Mouse (Mus musculus): ENCODE results near the gene Tspan3.

The Tspan3 gene

DNA sequence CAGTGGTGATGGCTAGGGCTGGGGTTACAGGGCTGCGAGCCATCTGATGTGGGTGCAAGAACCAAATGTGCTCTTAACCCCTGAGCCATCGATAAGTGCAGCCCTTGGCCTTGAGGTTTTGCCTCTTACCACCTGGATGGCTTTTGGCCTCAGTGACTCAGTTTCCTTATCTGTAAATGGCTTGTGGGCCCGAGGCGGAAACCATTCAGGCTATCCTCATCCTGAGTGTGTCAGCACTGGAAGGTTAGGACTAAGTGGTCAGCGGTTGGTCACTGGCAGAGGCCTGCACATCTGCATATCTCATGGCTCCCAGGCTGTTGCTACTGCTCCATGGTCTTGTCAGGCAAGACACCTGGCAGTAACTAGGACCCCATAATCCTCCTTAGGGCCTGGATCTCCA is 47.2 kb downstream of the Tspan3 start:
- in situ Hi-C loops (cut with MboI, MseI), result no loop called here

DNA sequence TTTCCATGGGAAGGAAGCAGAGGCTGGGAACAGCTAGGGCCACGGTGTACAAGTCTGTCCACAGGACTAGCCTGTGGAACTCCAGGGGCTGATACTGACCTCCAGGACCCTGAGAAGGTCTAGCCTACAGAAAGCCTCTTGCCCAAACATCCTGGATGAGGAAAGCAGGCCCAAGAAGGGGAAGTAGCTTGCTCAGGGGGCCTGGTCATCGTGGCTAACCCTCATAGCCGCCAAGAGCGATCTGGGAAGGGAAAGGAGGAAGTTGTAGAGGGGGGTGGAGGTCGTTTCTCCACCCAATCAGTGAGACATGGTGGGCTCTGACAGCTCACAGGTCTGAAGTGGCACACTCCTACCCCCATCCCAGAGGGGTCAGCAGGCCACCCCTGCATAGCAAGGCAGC is 57.1 kb downstream of the Tspan3 start:
- in situ Hi-C loops (cut with MboI, MseI), result no loop called here

DNA sequence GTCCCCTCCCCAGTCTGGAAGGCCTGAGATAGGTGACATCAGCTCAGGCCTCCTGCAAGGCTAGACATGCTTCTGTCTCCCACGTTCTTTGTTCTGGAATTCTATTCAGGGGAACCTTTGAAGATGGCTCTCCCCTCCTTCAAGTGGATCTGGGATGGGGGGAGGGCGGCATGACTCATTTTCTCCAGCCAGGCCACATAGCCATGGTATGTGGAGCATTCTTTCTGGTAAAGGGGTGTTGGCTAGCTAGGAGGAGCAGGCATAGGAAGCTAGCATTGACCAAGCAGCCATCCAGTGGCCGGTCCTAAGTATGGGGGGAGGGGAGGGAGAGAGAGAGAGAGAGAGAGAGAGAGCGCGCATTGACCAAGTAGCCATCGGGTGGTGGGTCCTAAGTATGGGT is 57.8 kb downstream of the Tspan3 start:
- in situ Hi-C loops (cut with MboI, MseI), result no loop called here

DNA sequence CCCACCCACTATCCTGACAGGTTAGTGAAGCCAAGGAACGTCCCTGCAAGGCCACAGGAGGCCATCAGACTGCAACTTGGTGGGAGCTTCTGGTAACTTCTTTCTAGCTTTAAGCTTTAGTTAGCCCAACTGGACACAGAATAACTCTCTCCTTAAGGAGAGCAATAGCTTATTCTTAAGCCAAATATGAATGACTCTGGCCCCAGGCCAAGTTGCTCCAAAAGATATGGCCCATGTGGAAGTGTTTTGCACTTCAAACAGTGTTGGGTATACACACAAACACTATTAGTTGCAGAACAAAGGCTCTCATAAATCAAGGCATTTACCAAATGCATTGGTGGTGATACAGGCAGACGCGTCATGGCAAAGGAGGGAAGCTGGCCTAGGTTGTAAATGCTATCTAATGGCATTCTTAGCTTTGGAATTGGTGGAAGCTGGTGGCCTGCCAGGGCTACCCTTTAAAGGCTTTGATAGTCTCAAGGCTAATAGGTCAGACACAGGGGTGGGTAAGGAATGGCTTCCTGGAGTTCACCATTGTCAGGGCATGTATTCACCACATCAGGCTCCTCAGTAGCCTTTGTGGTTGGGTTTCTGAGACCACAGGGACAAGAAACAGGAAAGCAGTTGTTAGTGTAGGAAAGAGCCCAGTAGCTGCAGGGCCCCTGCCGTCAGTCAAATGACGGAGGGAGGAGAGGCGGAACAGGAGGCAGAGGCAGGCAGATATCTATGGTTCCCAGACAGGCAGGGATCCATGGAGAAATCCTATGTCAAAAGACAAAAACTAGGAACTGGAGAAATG is 58.8 kb downstream of the Tspan3 start:
- in situ Hi-C loops (cut with MboI, MseI), result no loop called here

DNA sequence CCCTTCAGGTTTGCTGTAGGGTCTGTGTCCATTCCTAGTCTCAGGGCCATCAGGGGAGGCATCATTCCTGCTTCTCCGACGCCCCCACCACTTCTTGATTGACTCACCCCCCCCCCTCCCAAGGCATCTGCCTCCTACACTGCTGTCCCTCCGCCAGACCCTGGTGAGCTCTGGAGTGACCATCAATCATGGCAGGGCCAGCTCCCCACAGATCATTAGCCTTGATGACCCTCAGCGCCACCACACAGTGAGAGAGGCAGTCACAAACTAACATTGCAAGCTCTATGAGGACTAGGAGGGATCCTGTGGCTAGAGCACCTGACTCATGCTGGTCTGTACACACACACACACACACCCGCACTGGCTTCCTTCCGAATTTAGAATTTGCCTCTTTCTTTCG is 60.4 kb downstream of the Tspan3 start:
- in situ Hi-C loops (cut with MboI, MseI), result no loop called here

DNA sequence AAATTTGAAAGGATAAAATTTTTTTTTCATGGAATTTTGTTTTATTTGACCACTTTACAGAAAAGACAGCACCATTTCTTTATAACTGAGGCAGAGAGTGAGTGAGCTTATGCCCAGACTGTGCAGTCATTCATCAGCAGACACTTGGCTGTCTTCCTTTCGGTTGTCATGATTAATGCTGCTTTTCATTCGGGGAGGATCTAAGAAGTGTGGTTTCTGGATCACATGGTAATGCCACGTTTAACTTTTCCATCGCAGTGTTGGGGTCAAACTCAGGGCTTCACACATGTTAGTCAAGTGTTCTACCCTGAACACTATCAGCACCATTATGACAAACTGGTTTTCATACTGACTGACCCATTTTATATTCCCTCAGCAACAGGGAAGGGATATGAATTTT is 64.3 kb downstream of the Tspan3 start:
- in situ Hi-C loops (cut with MboI, MseI), result no loop called here

DNA sequence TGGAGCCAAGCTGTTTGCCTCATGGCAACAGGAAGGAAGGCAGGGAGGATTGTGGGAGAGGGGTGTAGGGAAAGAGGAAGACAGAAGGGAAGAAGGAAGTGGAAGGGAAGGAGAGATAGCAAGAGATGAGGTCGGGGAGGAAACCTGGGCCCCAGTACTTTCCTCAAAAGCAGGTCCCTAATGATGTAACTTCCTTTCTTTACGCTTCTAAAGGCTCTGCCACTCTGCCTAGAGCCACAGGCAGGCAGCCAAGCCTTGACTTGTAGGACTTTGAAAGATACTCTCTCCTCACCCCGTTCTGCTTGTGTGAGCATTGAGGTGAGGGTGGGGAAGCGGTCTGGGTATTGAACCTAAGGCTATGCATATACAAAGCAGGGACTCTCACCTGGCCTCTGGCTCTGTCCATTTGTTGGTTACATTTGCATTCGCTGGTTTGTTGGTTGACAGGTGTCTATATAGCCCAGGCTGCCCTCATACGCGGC is 65.2 kb downstream of the Tspan3 start:
- in situ Hi-C loops (cut with MboI, MseI), result no loop called here

DNA sequence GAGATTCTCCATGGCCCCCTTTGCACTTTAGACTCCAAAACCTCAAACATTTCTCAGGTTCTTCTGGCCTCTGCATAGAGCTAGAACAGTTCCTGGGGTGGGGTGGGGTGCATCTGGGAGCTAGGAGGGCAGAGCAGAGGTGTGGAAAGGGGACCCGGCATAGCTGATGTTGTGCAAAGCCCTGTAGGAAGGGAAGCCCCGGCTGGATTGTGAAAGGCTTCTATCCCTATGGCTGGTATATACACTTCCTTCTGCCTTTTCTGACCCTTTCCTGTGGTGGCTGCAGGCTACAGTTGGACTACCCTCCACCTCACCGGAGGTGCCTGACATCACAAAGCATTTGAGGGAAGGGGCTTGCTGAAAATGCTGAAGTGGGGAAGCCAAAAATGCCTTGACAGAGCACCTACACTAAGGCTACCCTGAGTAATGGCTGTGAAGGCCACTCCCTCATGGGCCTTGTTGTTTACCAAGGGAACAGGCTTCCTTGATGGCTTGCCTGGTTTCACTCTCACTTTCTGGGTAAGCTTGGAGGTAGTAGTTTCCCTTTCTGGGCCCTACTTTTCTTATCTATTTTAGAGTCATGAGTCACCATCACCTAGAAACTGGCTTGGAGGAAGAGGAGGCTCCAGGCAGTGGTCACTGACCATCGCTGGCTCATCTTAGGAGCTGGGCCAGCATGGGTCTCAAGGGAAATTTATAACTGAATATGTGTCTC is 67.5 kb downstream of the Tspan3 start:
- in situ Hi-C loops (cut with MboI, MseI), result no loop called here

DNA sequence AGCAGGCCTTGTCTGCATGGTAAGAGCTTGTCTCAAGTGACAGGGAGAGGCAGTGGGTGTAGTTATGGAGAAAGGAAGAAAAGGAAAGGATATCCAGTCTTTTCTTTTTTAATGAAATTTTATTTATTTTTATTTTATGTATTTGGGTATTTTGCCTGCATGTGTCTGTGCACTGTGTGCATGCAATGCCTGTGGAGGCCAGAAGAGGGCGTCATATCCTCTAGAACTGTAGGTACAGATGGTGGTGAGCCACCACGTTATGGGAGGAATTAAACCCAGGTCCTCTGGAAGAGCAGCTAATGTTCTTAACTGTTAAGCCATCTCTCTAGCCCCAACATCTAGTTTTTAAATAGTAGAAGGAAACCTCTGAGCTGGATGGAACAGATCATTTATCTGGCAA is 73.2 kb downstream of the Tspan3 start:
- in situ Hi-C loops (cut with MboI, MseI), result no loop called here

DNA sequence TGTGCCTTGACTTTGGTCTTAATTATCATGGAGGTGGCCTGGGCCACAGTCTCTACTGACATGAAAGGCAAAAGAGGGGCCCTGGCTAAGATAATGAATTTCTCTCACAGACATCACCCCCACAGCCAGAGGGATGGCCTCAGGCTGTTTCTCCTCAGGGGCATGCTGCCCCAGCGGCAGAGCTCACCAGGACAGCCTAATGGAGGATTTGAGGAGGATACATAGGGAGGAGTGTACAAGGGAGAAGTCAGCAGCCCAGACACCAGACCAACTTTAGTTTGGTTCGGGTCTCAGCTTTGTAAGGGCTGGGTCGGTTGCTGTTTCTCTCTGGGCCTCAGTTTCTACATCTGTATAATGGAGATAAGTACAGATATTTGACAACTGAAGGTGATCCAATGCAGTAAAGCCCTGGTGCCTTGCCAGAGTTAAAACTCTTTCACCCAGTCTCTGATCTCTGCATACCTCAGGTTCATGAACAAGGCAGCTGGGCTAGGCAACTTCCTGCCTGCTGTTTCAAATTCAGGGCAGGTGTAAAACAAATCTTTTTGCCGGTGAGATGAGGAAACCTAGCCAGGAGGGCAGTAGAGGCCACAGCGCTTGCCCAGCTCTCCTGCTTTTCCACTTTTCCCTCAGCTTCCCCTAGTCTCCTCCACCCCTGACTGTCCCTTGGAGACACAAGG is 74.6 kb downstream of the Tspan3 start:
- in situ Hi-C loops (cut with MboI, MseI), result no loop called here

DNA sequence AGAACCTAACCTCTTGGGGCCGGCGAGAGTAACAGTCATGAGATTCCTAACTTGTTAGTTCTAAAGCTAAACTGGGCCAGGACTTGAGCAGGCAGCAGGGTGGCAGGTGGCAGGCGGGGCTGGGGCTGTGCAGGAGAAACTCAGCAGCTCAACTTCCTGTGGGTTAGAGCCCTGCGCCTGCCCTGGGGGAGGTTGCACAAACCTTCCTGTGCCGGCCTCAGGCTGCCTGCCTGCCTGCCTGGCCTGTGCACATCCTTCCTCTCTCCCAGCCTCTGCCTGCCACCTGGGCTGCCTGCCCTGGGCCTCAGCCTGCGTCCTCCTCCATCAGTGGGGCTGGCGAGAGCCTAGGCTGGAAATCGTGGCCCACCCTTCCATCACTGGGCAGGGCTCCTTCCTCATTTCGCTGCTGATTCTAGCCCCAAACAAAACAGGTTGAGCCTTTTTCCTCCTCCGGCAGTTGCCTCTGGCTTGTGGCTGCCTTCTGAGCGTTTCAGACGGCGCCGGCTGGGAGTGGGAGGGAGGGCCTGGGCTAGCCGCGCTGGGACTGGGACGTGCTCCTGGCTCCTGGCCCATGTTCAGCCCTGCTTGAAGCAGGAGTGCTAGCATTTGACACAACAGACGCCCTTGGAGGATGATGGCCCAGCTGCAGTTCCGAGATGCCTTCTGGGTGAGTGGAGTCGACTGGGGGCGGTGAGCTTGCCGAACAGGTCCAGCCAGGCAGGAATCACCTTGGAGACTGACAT is 75.3 kb downstream of the Tspan3 start, which contains the start of gene Pstpip1:
Pstpip1 (plus strand) TSS at position 185 of the 743 bp plus-strand sequence.
- in situ Hi-C loops (cut with MboI, MseI), result no loop called here

DNA sequence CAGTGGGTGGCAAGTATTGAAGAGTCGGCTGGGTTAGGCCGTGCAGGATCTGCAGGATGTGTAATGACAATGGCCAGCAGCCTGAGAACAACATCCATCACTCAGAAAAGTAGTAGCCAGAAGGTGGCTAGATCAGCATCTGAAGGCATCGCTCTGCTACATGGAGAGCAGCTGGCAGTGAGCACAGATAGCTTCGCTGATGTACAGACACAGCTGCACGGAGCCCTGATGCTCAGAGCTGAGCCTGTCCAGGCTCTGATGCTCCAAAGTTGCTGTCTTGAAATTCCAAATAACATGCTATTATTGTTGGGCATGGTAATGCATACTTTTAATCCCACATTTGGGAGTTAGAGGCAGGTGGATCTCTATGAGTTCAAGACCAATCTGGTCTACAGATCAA is 78.8 kb downstream of the Tspan3 start:
- in situ Hi-C loops (cut with MboI, MseI), result no loop called here

Data from T-helper 1 cell (primary cell).